11 mouse cellular contexts compared by ENCODE assay signal in genomic region chr6:94709150-94709549, GRCm38 (mm10).
"Had no signal": no experiment of that assay in that cellular context is flagged by ENCODE, and none has a peak within 500 bp of the region (broad histone marks: within the 10 kb centered on the region; RNA-seq: fewer than 3 reads in every experiment).

No protein-coding gene starts in this region.

- H3K27ac ChIP-seq: left cerebral cortex, adult 2 months; liver, embryonic 13.5 days had no signal

- H3K4me1 ChIP-seq: liver, embryonic 13.5 days had no signal

- ATAC-seq: hindbrain, embryonic 16.5 days had no signal

- H3K9ac ChIP-seq: liver, embryonic 13.5 days had no signal

- DNase-seq: layer of hippocampus, postnatal 36 days; liver, embryonic 13.5 days; lung, adult 2 months; lung, postnatal 14 days; lung, postnatal 4 days; midbrain, embryonic 14.5 days; thymus, adult 2 months; thymus, postnatal 14 days had no signal

- H3K36me3 ChIP-seq: liver, embryonic 13.5 days had no signal

- H3K9me3 ChIP-seq: liver, embryonic 13.5 days had no signal

- H3K4me3 ChIP-seq: left cerebral cortex, adult 2 months; liver, embryonic 13.5 days had no signal

- H3K4me2 ChIP-seq: liver, embryonic 13.5 days; midbrain, embryonic 11.5 days had no signal
